Mouse (Mus musculus) embryonic facial prominence, embryonic 11.5 days (tissue): ENCODE data around the gene Myof. TPM values are rescaled to one million over a fixed set of nuclear protein-coding genes. Genes with fewer than 3 reads are reported as not detected.

Experiments used
- ATAC-seq: fragments of 200-750 bp; cut with Nextera tagmentation; replicated peaks from 2 replicates; pipeline ENCODE4 v1.8.0; 2017; ENCODE audit warnings: low read depth; ENCODE audit not compliant: insufficient number of reproducible peaks, low FRiP score, low TSS enrichment
- DNase-seq: peaks from one replicate; pipeline ENCODE4 v3.0.0-alpha.2; 2015; ENCODE audit warnings: low spot score
- H3K27ac ChIP-seq: fragments of 300-500 bp; sonication (generic); replicated peaks from 2 replicates; pipeline ENCODE4 v1.5.1; 2014; ENCODE audit warnings: mild to moderate bottlenecking, low read depth, low read length, control low read depth
- H3K27me3 ChIP-seq: fragments of 300-500 bp; sonication (generic); 2 replicates; pipeline ENCODE4 v1.6.1; 2014; ENCODE audit warnings: mild to moderate bottlenecking, low read length, moderate library complexity, mixed read lengths; ENCODE audit not compliant: control insufficient read depth, insufficient read depth
- H3K36me3 ChIP-seq: fragments of 300-500 bp; sonication (generic); replicated peaks from 2 replicates; pipeline ENCODE4 v1.6.1; 2014; ENCODE audit warnings: low read depth, mild to moderate bottlenecking, low read length, moderate library complexity, mixed read lengths; ENCODE audit not compliant: control insufficient read depth, insufficient read depth
- H3K4me1 ChIP-seq: fragments of 300-500 bp; sonication (generic); 2 replicates; pipeline ENCODE4 v1.6.1; 2014; ENCODE audit warnings: low read length, mixed read lengths; ENCODE audit not compliant: control insufficient read depth, insufficient read depth
- H3K4me2 ChIP-seq: fragments of 300-500 bp; sonication (generic); 2 replicates; pipeline ENCODE4 v1.6.1; 2014; ENCODE audit warnings: low read depth, mild to moderate bottlenecking, control low read depth, low read length, moderate library complexity
- H3K4me3 ChIP-seq: fragments of 300-500 bp; sonication (generic); 2 replicates; pipeline ENCODE4 v1.5.1; 2014; ENCODE audit warnings: low read depth, low read length, control low read depth
- H3K9ac ChIP-seq: fragments of 300-500 bp; sonication (generic); replicated peaks from 2 replicates; pipeline ENCODE4 v1.6.1; 2014; ENCODE audit warnings: mild to moderate bottlenecking, control low read depth, low read length
- H3K9me3 ChIP-seq: fragments of 300-500 bp; sonication (generic); replicated peaks from 2 replicates; pipeline ENCODE4 v1.6.1; 2016; ENCODE audit warnings: mild to moderate bottlenecking, low read length, inconsistent platforms, mixed read lengths; ENCODE audit not compliant: control insufficient read depth
- WGBS: fragments of 180-500 bp; shearing (Covaris S2); extraction: QIAGEN DNeasy Blood & Tissue Kit; methylation state at CpG from one replicate; pipeline ENCODE4 v1.1.7; 2014; 5-methylcytosine and 5-hydroxymethylcytosine counted together
- polyA plus RNA-seq: library from polyadenylated mRNA; unstranded; fragments of >200 nt; fragmentation: Nextera tagmentation; extraction: Ambion mirVana; gene quantifications from 2 replicates; pipeline ENCODE4 v1.2.1, GENCODE M21; 2014

The Myof gene
- polyA plus RNA-seq, 1 experiment from 2014 or later: 8.0 TPM

DNA sequence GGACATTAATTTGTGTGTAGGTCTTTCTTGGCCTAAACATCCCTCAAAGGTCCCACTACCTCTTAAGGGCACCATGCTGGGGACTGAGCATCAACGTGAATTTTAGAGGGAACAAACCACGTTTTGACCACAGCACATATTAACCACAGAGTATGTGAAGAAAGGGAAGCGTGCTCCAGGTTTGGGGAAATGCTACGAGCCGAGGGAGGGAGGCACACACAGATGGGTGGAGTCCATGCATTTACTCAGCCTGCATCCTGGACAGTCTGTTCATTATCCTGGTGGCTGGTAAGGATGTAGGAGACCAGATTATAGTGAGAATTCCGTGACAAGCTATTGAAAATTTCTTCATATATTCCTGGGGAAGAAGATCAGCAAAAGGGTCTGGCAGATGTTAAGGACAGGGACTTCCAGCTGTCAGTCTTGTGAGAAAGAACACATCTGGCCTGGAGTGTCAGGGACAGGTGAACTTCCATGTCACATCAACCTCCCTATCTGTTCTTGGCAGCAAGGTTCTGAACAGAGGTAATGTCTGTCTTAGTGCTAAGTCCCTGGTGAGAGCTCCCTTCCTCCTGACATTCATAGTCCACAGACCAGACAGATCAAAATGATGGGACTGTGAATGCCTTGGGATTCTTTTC, 166.7 kb downstream of the Myof start:
- DNase-seq (no peak), ATAC-seq (no peak)
- 59% methylated on average over 6 of the region's 6 CpGs for WGBS

DNA sequence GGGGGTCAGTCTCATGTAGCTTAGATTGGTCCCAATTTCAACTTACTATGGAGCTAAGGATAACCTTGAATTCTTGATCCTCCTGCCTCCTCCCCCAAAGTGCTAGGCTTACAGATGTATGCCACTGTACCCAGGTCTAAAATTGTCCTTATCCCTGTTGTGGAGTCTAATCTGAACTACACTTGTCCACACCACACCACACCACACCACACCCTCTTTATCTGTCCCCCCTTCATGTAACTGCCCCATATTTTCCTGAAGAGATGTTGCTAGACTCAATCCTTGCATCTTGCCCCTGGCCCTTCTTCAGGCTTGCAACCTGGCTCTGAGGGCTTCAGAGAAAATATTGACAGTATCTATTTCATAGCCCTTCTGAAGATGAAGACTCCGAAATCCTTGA, 169.9 kb downstream of the Myof start:
- H3K9me3 ChIP-seq: no peaks in the 10 kb centered on the region
- 97% methylated on average over 1 of the region's 1 CpGs for WGBS
- no peak overlapping the region for H3K4me2 ChIP-seq
- no peak for DNase-seq
- H3K27ac ChIP-seq: no peak overlapping the region
- no peak for ATAC-seq
- no peaks in the 10 kb centered on the region for H3K4me1 ChIP-seq
- no peaks in the 10 kb centered on the region for H3K36me3 ChIP-seq
- H3K27me3 ChIP-seq: peaks cover 11% of the 10 kb centered on the region
- H3K4me3 ChIP-seq: no peak overlapping the region
- H3K9ac ChIP-seq: no peak overlapping the region

More for the DNA sequence above, 166.7 kb downstream of the Myof start:
- Histone ChIP-seq H3K9me3 (no peaks in the 10 kb centered on the region), H3K4me2 (no peak overlapping the region), H3K36me3 (no peaks in the 10 kb centered on the region), H3K4me1 (no peaks in the 10 kb centered on the region), H3K27me3 (peaks cover 15% of the 10 kb centered on the region), H3K27ac (no peak overlapping the region), H3K4me3 (no peak overlapping the region), H3K9ac (no peak overlapping the region)

- no peak for DNase-seq
Measured at GRCm38 (mm10) chr19:37867592-37867991, 175.8 kb downstream of the Myof start.

DNA sequence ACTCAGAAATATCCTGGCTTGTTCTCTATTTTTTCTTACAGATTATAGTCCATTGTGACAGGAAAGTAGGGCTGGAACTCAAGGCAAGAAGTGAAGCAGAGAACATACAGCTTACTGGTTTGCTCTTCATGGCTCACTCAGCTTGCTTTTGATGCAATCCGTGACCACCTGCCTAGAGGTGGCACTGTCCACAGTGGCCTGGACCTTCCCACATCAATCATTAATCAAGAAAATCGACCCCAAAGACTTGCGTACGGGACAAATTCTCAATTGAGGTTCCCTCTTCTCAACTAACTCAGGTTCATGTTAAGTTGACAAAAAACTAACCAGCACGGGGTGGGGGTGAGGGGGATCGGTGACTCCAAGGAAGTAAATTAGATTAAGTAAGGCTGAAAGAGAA, 176.4 kb downstream of the Myof start:
- no peak overlapping the region for H3K27ac ChIP-seq
- no peak overlapping the region for H3K4me3 ChIP-seq
- H3K9ac ChIP-seq: no peak overlapping the region
- H3K27me3 ChIP-seq: no peaks in the 10 kb centered on the region
- H3K36me3 ChIP-seq: no peaks in the 10 kb centered on the region
- ATAC-seq (no peak), DNase-seq (no peak)
- no peak overlapping the region for H3K4me2 ChIP-seq
- no peaks in the 10 kb centered on the region for H3K4me1 ChIP-seq
- 84% methylated on average over 6 of the region's 6 CpGs for WGBS
- no peaks in the 10 kb centered on the region for H3K9me3 ChIP-seq

More at GRCm38 (mm10) chr19:37867592-37867991, 175.8 kb downstream of the Myof start:
- no peak overlapping the region for H3K9ac ChIP-seq
- no peaks in the 10 kb centered on the region for H3K9me3 ChIP-seq
- H3K27me3 ChIP-seq: no peaks in the 10 kb centered on the region
- 67% methylated on average over 3 of the region's 3 CpGs for WGBS
- no peak overlapping the region for H3K4me2 ChIP-seq
- H3K4me1 ChIP-seq: no peaks in the 10 kb centered on the region
- H3K4me3 ChIP-seq: no peak overlapping the region
- no peak overlapping the region for H3K27ac ChIP-seq
- no peak for ATAC-seq
- H3K36me3 ChIP-seq: no peaks in the 10 kb centered on the region

GRCm38 (mm10) chr19:37861171-37861570, 182.2 kb downstream of the Myof start:
- H3K27me3 ChIP-seq: no peaks in the 10 kb centered on the region
- WGBS: 95% methylated on average over 1 of the region's 1 CpGs
- DNase-seq: no peak
- no peak overlapping the region for H3K9ac ChIP-seq
- H3K4me1 ChIP-seq: no peaks in the 10 kb centered on the region
- no peak overlapping the region for H3K4me3 ChIP-seq
- H3K27ac ChIP-seq: no peak overlapping the region
- ATAC-seq: no peak
- no peaks in the 10 kb centered on the region for H3K9me3 ChIP-seq
- H3K36me3 ChIP-seq: no peaks in the 10 kb centered on the region
- H3K4me2 ChIP-seq: no peak overlapping the region

DNA sequence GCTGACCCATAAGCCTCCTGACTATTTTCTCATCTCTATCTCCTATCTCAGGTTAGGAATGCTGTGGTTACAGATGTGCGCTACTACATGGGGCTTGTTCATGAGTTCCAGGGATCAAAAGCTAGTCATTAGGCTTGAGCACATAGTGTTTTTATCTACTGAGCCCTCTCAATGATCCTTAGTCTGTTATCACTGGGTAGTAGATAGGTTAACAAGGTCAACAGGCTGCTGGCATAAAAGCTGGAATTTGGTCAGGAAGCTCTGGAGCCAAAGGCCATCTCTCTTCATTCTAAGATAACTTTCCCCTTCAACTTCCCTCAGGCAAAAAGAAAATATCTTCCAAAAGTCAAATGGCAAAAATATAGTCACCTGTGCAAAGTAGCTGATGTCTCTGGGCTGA, 183.1 kb downstream of the Myof start:
- no peak overlapping the region for H3K4me2 ChIP-seq
- no peaks in the 10 kb centered on the region for H3K36me3 ChIP-seq
- DNase-seq (no peak), ATAC-seq (no peak)
- H3K27ac ChIP-seq: no peak overlapping the region
- H3K9ac ChIP-seq: no peak overlapping the region
- no peaks in the 10 kb centered on the region for H3K4me1 ChIP-seq
- no peaks in the 10 kb centered on the region for H3K9me3 ChIP-seq
- no peaks in the 10 kb centered on the region for H3K27me3 ChIP-seq
- WGBS: 92% methylated on average over 1 of the region's 1 CpGs
- H3K4me3 ChIP-seq: no peak overlapping the region

GRCm38 (mm10) chr19:37858406-37859081, 184.8 kb downstream of the Myof start:
- Histone ChIP-seq H3K9ac (no peak overlapping the region), H3K4me2 (no peak overlapping the region), H3K4me3 (no peak overlapping the region), H3K36me3 (no peaks in the 10 kb centered on the region), H3K4me1 (no peaks in the 10 kb centered on the region), H3K27me3 (no peaks in the 10 kb centered on the region), H3K9me3 (no peaks in the 10 kb centered on the region), H3K27ac (no peak overlapping the region)
- DNase-seq (no peak), ATAC-seq (no peak)
- 61% methylated on average over 7 of the region's 7 CpGs for WGBS

DNA sequence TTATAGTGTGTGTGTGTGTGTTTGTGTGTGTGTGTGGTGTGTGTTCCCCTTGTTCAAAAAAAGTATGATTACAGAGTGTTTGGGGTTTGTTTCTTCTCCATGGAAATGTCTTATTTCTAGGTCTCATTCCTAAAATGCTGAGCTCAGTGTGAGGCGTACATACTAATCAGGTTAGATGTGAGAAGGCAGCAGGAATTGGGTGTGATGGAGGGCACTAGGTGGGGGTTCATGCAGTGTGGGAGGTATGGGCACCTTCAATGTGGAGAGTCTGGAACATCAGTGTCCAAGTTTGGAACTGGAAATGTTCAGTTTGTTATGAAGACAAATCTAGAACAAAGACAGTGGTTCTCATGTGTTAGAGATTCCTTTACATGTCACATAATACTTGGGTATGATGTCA, 191.3 kb downstream of the Myof start:
- no peaks in the 10 kb centered on the region for H3K9me3 ChIP-seq
- H3K4me3 ChIP-seq: no peak overlapping the region
- no peaks in the 10 kb centered on the region for H3K4me1 ChIP-seq
- ATAC-seq (no peak), DNase-seq (no peak)
- WGBS: 79% methylated on average over 1 of the region's 1 CpGs
- H3K9ac ChIP-seq: no peak overlapping the region
- no peak overlapping the region for H3K4me2 ChIP-seq
- no peaks in the 10 kb centered on the region for H3K36me3 ChIP-seq
- H3K27ac ChIP-seq: no peak overlapping the region
- no peaks in the 10 kb centered on the region for H3K27me3 ChIP-seq
